Mouse (Mus musculus) hindbrain, embryonic 16.5 days (tissue): ENCODE measurements at regions not wholly inside any gene's neighbourhood (a gene's known extent, or its start where the extent isn't known, plus 50 kb on each side); places are given as distances from the start of the nearest gene placed in this dataset.

Source experiments
- ATAC-seq: fragments of 200-750 bp; cut with Nextera tagmentation; 2 replicates; pipeline ENCODE4 v1.8.0; 2017; ENCODE audit warnings: moderate TSS enrichment, moderate library complexity
- H3K27ac ChIP-seq: fragments of 300-500 bp; sonication (generic); 2 replicates; pipeline ENCODE4 v1.5.1; 2014; ENCODE audit warnings: low read depth, mild to moderate bottlenecking, control low read depth, low read length, moderate library complexity
- H3K27me3 ChIP-seq: fragments of 300-500 bp; sonication (generic); replicated peaks from 2 replicates; pipeline ENCODE4 v1.6.1; 2014; ENCODE audit warnings: low read length; ENCODE audit not compliant: control insufficient read depth, insufficient read depth
- H3K36me3 ChIP-seq: fragments of 300-500 bp; sonication (generic); 2 replicates; pipeline ENCODE4 v1.6.1; 2014; ENCODE audit warnings: mild to moderate bottlenecking, low read length, moderate library complexity, mixed read lengths; ENCODE audit not compliant: control insufficient read depth, insufficient read depth
- H3K4me1 ChIP-seq: fragments of 300-500 bp; sonication (generic); 2 replicates; pipeline ENCODE4 v1.6.1; 2014; ENCODE audit warnings: low read depth, low read length; ENCODE audit not compliant: control insufficient read depth, insufficient read depth
- H3K4me2 ChIP-seq: fragments of 300-500 bp; sonication (generic); 2 replicates; pipeline ENCODE4 v1.6.1; 2014; ENCODE audit warnings: mild to moderate bottlenecking, low read length, control low read depth, moderate library complexity
- H3K4me3 ChIP-seq: fragments of 300-500 bp; sonication (generic); 2 replicates; pipeline ENCODE4 v1.5.1; 2014; ENCODE audit warnings: mild to moderate bottlenecking, low read length, control low read depth, moderate library complexity
- H3K9ac ChIP-seq: fragments of 300-500 bp; sonication (generic); 2 replicates; pipeline ENCODE4 v1.6.1; 2014; ENCODE audit warnings: low read depth, mild to moderate bottlenecking, control low read depth, low read length, moderate library complexity
- H3K9me3 ChIP-seq: fragments of 300-500 bp; sonication (generic); 2 replicates; pipeline ENCODE4 v1.6.1; 2014; ENCODE audit warnings: mild to moderate bottlenecking, low read length, moderate library complexity; ENCODE audit not compliant: control insufficient read depth
- WGBS: fragments of 180-500 bp; shearing (Covaris S2); extraction: QIAGEN DNeasy Blood & Tissue Kit; methylation state at CpG from one replicate; pipeline ENCODE4 v1.1.7; 2014; 5-methylcytosine and 5-hydroxymethylcytosine counted together

- no peaks in the 10 kb centered on the region for H3K27me3 ChIP-seq
- no peaks in the 10 kb centered on the region for H3K9me3 ChIP-seq
- H3K4me3 ChIP-seq = no peak overlapping the region
- no peak overlapping the region for H3K4me2 ChIP-seq
- no peaks in the 10 kb centered on the region for H3K36me3 ChIP-seq
- H3K9ac ChIP-seq = no peak overlapping the region
- ATAC-seq = no peak
- no peaks in the 10 kb centered on the region; the same call in 1 of the 2 replicates for H3K4me1 ChIP-seq
- H3K27ac ChIP-seq = no peak overlapping the region
- WGBS = 90% methylated on average over 4 of the region's 4 CpGs
These were observed 111.2 kb upstream of the Cpsf6 start for GRCm38 (mm10) chr10:117490851-117491595.

GRCm38 (mm10) chr10:117483091-117483600 is 103.3 kb upstream of the Cpsf6 start:
- 92% methylated on average over 4 of the region's 4 CpGs for WGBS
- ATAC-seq = no peak
- Histone ChIP-seq H3K4me3 (no peak overlapping the region), H3K36me3 (no peaks in the 10 kb centered on the region), H3K4me1 (no peaks in the 10 kb centered on the region), H3K9me3 (no peaks in the 10 kb centered on the region), H3K27me3 (no peaks in the 10 kb centered on the region), H3K27ac (no peak overlapping the region), H3K9ac (no peak overlapping the region), H3K4me2 (no peak overlapping the region)

GRCm38 (mm10) chr10:117482361-117482760 is 102.5 kb upstream of the Cpsf6 start:
- H3K36me3 ChIP-seq = no peaks in the 10 kb centered on the region
- no peak overlapping the region for H3K4me2 ChIP-seq
- H3K9ac ChIP-seq = no peak overlapping the region
- H3K4me3 ChIP-seq = no peak overlapping the region
- no peaks in the 10 kb centered on the region for H3K9me3 ChIP-seq
- H3K4me1 ChIP-seq = no peaks in the 10 kb centered on the region
- WGBS = 84% methylated on average over 3 of the region's 3 CpGs
- no peaks in the 10 kb centered on the region for H3K27me3 ChIP-seq
- no peak overlapping the region for H3K27ac ChIP-seq
- ATAC-seq = no peak

GRCm38 (mm10) chr10:117481341-117481990 is 101.7 kb upstream of the Cpsf6 start:
- H3K9me3 ChIP-seq = no peaks in the 10 kb centered on the region
- 82% methylated on average over 5 of the region's 5 CpGs for WGBS
- ATAC-seq = no peak
- no peak overlapping the region for H3K9ac ChIP-seq
- H3K4me1 ChIP-seq = no peaks in the 10 kb centered on the region
- no peak overlapping the region for H3K4me2 ChIP-seq
- no peaks in the 10 kb centered on the region for H3K36me3 ChIP-seq
- no peak overlapping the region for H3K27ac ChIP-seq
- H3K4me3 ChIP-seq = no peak overlapping the region
- no peaks in the 10 kb centered on the region for H3K27me3 ChIP-seq

GRCm38 (mm10) chr10:117480456-117480850 is 100.6 kb upstream of the Cpsf6 start:
- Histone ChIP-seq H3K9ac (no peak overlapping the region), H3K4me2 (no peak overlapping the region), H3K9me3 (no peaks in the 10 kb centered on the region), H3K27ac (no peak overlapping the region), H3K27me3 (no peaks in the 10 kb centered on the region), H3K4me1 (no peaks in the 10 kb centered on the region), H3K36me3 (no peaks in the 10 kb centered on the region), H3K4me3 (no peak overlapping the region)
- no peak for ATAC-seq
- 85% methylated on average over 5 of the region's 5 CpGs for WGBS

- Histone ChIP-seq H3K4me2 (no peak overlapping the region), H3K4me3 (no peak overlapping the region), H3K36me3 (no peaks in the 10 kb centered on the region), H3K9me3 (no peaks in the 10 kb centered on the region), H3K4me1 (no peaks in the 10 kb centered on the region), H3K9ac (no peak overlapping the region), H3K27me3 (no peaks in the 10 kb centered on the region), H3K27ac (no peak overlapping the region)
- 91% methylated on average over 12 of the region's 12 CpGs for WGBS
- no peak for ATAC-seq
These were observed 100.1 kb upstream of the Cpsf6 start for GRCm38 (mm10) chr10:117479721-117480455.

- H3K4me2 ChIP-seq = no peak overlapping the region
- no peak overlapping the region for H3K4me3 ChIP-seq
- H3K4me1 ChIP-seq = no peaks in the 10 kb centered on the region
- no peak overlapping the region for H3K27ac ChIP-seq
- H3K36me3 ChIP-seq = no peaks in the 10 kb centered on the region
- 83% methylated on average over 4 of the region's 4 CpGs for WGBS
- no peaks in the 10 kb centered on the region for H3K27me3 ChIP-seq
- no peaks in the 10 kb centered on the region; the same call in 1 of the 2 replicates for H3K9me3 ChIP-seq
- H3K9ac ChIP-seq = no peak overlapping the region
- no peak for ATAC-seq
These were observed 99.1 kb upstream of the Cpsf6 start for GRCm38 (mm10) chr10:117478931-117479280.

GRCm38 (mm10) chr10:117478202-117478930 is 98.6 kb upstream of the Cpsf6 start:
- H3K4me1 ChIP-seq = no peaks in the 10 kb centered on the region
- H3K9me3 ChIP-seq = peaks cover 4% of the 10 kb centered on the region; the same call in 1 of the 2 replicates
- H3K27me3 ChIP-seq = no peaks in the 10 kb centered on the region
- peak; percentile 58; the same call in 1 of the 2 replicates for ATAC-seq
- peak overlapping the region; percentile 43 for H3K4me2 ChIP-seq
- peak overlapping the region; percentile 12 for H3K4me3 ChIP-seq
- WGBS = 54% methylated on average over 23 of the region's 23 CpGs
- 0 out of 2 replicates have a peak overlapping the region, but pooled peaks have one; percentile 29 for H3K27ac ChIP-seq
- H3K36me3 ChIP-seq = no peaks in the 10 kb centered on the region
- peak overlapping the region; percentile 43 for H3K9ac ChIP-seq
